Mouse (Mus musculus): ENCODE results near the gene Nubpl. TPM values are rescaled to one million over a fixed set of nuclear protein-coding genes. Genes with fewer than 3 reads are reported as not detected.

Gene Nubpl
- polyA plus RNA-seq, 1 experiment, result 1.6 TPM

- no peak for TF ChIP-seq CTCF (IDR thresholded peaks at IDR 0.05; ENCODE audit: insufficient read depth, low read length)
- no peak for TF ChIP-seq POLR2A (IDR thresholded peaks at IDR 0.05; ENCODE audit: borderline replicate concordance, extremely low read depth, low read depth, low read length)
- WGBS, result 71% methylated on average over 3 of the region's 3 CpGs
- Histone ChIP-seq H3K4me1 (ENCODE audit: control insufficient read depth, insufficient read depth, low read length) (no peaks in the 10 kb centered on the region), H3K4me3 (replicated peaks; ENCODE audit: extremely low read depth, low read depth, low read length) (no peak overlapping the region)
- no peak for DNase-seq
Measured at GRCm38 (mm10) chr12:52149448-52149847, 51.9 kb downstream of the Nubpl start.

- TF ChIP-seq POLR2A (IDR thresholded peaks at IDR 0.05; ENCODE audit: borderline replicate concordance, extremely low read depth, low read depth, low read length), result no peak
- no peak for TF ChIP-seq CTCF (IDR thresholded peaks at IDR 0.05; ENCODE audit: insufficient read depth, low read length)
- no peak overlapping the region for H3K4me3 ChIP-seq (replicated peaks; ENCODE audit: extremely low read depth, low read depth, low read length)
- no peaks in the 10 kb centered on the region for H3K4me1 ChIP-seq (ENCODE audit: control insufficient read depth, insufficient read depth, low read length)
- DNase-seq, result no peak
- 98% methylated on average over 3 of the region's 3 CpGs for WGBS
Measured at GRCm38 (mm10) chr12:52152071-52152470, 54.5 kb downstream of the Nubpl start.

DNA sequence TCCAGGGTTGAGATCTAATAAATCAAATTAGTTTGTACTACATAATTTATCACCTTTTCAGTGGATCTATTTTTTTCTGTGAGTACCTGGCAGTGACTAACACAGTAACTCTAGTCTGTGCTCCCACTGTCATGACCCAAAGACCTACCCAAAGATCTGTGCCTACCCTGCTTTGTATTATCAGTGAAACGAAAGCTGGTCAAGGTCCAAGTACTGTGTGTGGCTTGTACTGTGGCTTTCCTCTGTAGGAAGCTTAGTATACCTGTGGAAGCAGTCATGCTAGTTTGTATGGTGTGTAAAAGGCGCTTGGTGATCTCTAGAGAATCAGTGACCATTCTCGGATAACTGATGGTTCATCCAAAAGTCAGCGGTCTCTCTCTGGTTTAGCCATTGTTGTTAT lies 57.4 kb downstream of the Nubpl start:
- 92% methylated on average over 4 of the region's 4 CpGs for WGBS

DNA sequence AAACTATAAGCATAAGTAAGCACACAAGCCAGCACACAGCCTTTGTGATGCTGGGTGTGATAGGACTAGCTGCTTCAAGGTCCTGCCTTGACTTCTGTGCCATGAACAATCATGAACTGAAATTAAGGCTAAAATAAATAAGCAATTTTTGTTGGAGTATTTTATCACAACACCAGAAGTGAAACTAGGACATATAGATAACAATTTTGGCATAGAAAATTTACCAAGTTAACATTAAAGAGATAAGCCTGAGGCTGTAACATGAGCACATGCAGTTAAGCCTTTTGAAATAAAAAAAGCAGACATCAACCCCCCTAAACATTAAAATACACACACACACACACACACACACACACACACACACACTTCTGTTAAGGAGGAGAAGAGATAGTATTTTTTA lies 66.9 kb downstream of the Nubpl start:
- DNase-seq, result no peak
- TF ChIP-seq POLR2A (IDR thresholded peaks at IDR 0.05; ENCODE audit: borderline replicate concordance, extremely low read depth, low read depth, low read length) (no peak), CTCF (IDR thresholded peaks at IDR 0.05; ENCODE audit: insufficient read depth, low read length) (no peak)

More for the DNA sequence above, 57.4 kb downstream of the Nubpl start:
- H3K4me1 ChIP-seq (ENCODE audit: control insufficient read depth, insufficient read depth, low read length), result no peaks in the 10 kb centered on the region
- DNase-seq, result no peak
- no peak overlapping the region for H3K4me3 ChIP-seq (replicated peaks; ENCODE audit: extremely low read depth, low read depth, low read length)
- TF ChIP-seq POLR2A (IDR thresholded peaks at IDR 0.05; ENCODE audit: borderline replicate concordance, extremely low read depth, low read depth, low read length) (no peak), CTCF (IDR thresholded peaks at IDR 0.05; ENCODE audit: insufficient read depth, low read length) (no peak)

DNA sequence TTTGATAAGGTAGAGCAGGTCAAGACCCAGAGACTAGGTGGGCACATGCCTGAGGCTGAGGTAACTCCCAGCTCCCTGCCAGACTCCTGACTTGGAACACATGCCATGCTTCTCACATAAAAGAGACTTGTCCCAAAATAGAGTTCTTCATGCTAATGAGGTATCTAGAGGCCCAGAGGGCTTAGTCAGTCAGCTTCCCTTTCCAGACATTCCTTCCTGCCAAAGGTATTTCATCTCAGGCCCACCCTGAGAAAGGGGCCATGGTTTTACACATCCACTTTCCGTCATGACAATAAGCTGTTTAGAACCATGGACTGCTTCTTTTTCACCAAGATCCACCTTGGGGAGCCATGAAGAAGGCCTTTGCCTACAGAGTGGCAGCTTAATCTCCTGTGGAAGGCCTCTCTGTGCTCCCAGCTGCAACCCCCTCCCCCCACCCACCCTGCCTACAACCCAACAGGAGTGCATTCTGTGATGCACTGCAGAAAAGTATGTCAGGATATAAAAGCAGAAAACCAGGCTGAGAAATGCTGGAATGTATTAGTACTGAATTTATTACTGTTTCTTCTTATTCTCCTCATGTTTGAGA lies 88.8 kb downstream of the Nubpl start:
- Histone ChIP-seq H3K4me3 (replicated peaks; ENCODE audit: extremely low read depth, low read depth, low read length) (no peak overlapping the region), H3K4me1 (ENCODE audit: control insufficient read depth, insufficient read depth, low read length) (no peaks in the 10 kb centered on the region)
- 86% methylated on average over 1 of the region's 1 CpGs for WGBS
- TF ChIP-seq CTCF (IDR thresholded peaks at IDR 0.05; ENCODE audit: insufficient read depth, low read length) (no peak), POLR2A (IDR thresholded peaks at IDR 0.05; ENCODE audit: borderline replicate concordance, extremely low read depth, low read depth, low read length) (no peak)
- no peak for DNase-seq

More for the DNA sequence above, 66.9 kb downstream of the Nubpl start:
- no peaks in the 10 kb centered on the region for H3K4me1 ChIP-seq (ENCODE audit: control insufficient read depth, insufficient read depth, low read length)
- no peak overlapping the region for H3K4me3 ChIP-seq (replicated peaks; ENCODE audit: extremely low read depth, low read depth, low read length)

DNA sequence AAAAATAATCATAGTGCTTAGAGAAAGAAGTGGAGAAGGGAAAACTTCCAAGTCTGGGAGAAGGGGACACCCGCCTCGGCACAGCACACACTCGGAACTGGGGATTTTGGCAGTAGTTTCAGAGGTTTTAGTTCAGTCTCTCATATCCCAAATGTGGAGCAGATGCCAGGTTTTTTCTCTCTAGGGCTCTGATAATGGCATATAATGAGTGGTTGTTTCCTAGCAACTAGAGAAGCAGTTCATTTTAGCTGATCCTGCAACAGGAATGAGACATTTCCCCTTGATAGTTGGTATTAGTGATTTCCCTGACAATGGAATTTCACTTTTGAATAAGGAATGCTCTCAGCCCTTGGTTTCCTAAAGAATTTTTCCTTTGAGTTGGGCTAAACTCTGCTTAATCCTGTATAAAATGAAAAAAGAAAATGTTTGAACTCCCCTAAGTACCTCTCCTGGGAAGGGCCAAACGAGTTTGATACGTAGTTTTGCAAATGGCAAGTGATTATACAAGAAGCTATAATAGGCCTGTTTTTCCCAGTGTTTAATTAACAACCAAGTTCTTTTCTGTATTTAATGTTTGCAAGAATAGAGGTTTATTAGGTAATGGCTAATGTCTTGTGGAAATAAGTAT lies 89.5 kb downstream of the Nubpl start:
- DNase-seq, result no peak
- Histone ChIP-seq H3K4me1 (ENCODE audit: control insufficient read depth, insufficient read depth, low read length) (no peaks in the 10 kb centered on the region), H3K4me3 (replicated peaks; ENCODE audit: extremely low read depth, low read depth, low read length) (no peak overlapping the region)
- WGBS, result 57% methylated on average over 5 of the region's 5 CpGs
- TF ChIP-seq POLR2A (IDR thresholded peaks at IDR 0.05; ENCODE audit: borderline replicate concordance, extremely low read depth, low read depth, low read length), result no peak
- TF ChIP-seq CTCF (IDR thresholded peaks at IDR 0.05; ENCODE audit: insufficient read depth, low read length), result no peak

DNA sequence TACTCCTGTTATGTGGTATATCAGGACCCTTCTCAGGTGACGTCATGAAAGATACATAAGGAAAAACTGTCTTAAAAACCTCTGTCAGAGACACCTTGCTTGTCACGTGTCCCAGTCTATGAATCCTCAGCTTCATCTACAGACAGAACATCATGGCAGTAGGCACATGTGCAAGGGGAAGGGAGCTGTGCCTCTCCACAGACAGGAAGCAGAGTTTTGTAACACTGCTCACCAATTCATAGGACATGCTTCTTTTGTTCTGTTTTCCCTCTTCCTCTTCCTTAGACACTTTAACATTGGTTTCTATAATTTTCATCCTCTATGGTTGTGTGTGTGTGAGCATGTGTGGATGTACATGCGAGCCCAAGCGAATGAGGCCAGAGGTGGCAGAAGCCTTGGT lies 100.9 kb downstream of the Nubpl start:
- no peak for DNase-seq
- 80% methylated on average over 4 of the region's 4 CpGs for WGBS
- TF ChIP-seq CTCF (IDR thresholded peaks at IDR 0.05; ENCODE audit: insufficient read depth, low read length), result no peak
- no peak for TF ChIP-seq POLR2A (IDR thresholded peaks at IDR 0.05; ENCODE audit: borderline replicate concordance, extremely low read depth, low read depth, low read length)
- H3K4me1 ChIP-seq (ENCODE audit: control insufficient read depth, insufficient read depth, low read length), result no peaks in the 10 kb centered on the region
- no peak overlapping the region for H3K4me3 ChIP-seq (replicated peaks; ENCODE audit: extremely low read depth, low read depth, low read length)

DNA sequence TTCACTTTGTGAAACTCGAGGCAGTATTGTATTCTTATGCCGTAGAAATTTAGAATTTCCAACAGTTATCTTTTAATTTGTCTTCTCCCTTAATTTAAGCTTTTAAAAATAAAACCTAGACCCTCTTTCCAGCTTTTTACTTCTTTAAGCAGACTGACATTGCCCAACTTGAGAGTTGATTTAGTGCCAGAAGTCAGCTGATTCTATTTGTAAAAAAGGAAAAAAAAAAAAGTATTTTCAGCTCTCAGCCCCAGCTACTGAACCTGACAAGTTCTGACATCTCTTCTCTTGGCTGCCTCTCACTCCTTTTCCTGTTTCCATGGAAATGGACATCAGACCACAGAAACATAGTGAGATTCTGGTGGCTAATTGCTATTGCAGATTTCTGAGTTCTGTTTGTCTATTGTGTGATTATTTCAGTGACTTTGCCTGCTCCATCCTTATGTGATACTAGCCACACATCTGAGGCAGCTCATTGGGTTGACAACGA lies 111.6 kb downstream of the Nubpl start:
- Histone ChIP-seq H3K4me3 (replicated peaks; ENCODE audit: extremely low read depth, low read depth, low read length) (no peak overlapping the region), H3K4me1 (ENCODE audit: control insufficient read depth, insufficient read depth, low read length) (no peaks in the 10 kb centered on the region)
- 76% methylated on average over 3 of the region's 3 CpGs for WGBS
- no peak for DNase-seq
- TF ChIP-seq CTCF (IDR thresholded peaks at IDR 0.05; ENCODE audit: insufficient read depth, low read length) (no peak), POLR2A (IDR thresholded peaks at IDR 0.05; ENCODE audit: borderline replicate concordance, extremely low read depth, low read depth, low read length) (no peak)

DNA sequence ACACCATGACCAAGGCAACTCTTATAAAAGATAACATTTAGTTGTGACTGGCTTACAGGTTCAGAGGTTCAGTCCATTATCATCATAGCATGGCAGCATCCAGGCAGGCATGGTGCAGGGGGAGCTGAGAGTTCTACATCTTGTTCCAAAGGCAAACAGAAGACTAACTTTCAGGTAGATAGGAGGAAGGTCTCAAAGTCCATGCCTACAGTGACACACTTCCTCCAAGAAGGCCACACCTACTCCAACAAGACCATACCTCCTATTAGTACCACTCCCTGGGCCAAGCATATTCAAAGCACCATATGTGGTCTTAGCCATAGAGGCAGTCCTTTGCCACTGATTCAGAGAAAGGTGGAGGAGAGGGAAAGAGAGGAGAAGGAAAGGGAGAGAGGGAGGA lies 113.6 kb downstream of the Nubpl start:
- no peak for TF ChIP-seq POLR2A (IDR thresholded peaks at IDR 0.05; ENCODE audit: borderline replicate concordance, extremely low read depth, low read depth, low read length)
- no peak for TF ChIP-seq CTCF (IDR thresholded peaks at IDR 0.05; ENCODE audit: insufficient read depth, low read length)
- Histone ChIP-seq H3K4me3 (replicated peaks; ENCODE audit: extremely low read depth, low read depth, low read length) (no peak overlapping the region), H3K4me1 (ENCODE audit: control insufficient read depth, insufficient read depth, low read length) (no peaks in the 10 kb centered on the region)
- DNase-seq, result no peak

GRCm38 (mm10) chr12:52214837-52215236 lies 117.3 kb downstream of the Nubpl start:
- no peak for TF ChIP-seq CTCF (IDR thresholded peaks at IDR 0.05; ENCODE audit: insufficient read depth, low read length)
- no peak for TF ChIP-seq POLR2A (IDR thresholded peaks at IDR 0.05; ENCODE audit: borderline replicate concordance, extremely low read depth, low read depth, low read length)
- 72% methylated on average over 2 of the region's 2 CpGs for WGBS
- Histone ChIP-seq H3K4me3 (replicated peaks; ENCODE audit: extremely low read depth, low read depth, low read length) (no peak overlapping the region), H3K4me1 (ENCODE audit: control insufficient read depth, insufficient read depth, low read length) (no peaks in the 10 kb centered on the region)
- DNase-seq, result no peak

Measured in lung, adult 2 months (tissue).